Mouse (Mus musculus) CD8-positive naive resting alpha-beta T cell, adult 57 days (primary cell): ENCODE data around the gene Gm10424. TPM values are rescaled to one million over a fixed set of nuclear protein-coding genes. Genes with fewer than 3 reads are reported as not detected.

Experiments
- total RNA-seq: library from RNA; stranded (reverse); gene quantifications from one replicate; pipeline ENCODE4 v1.2.4, GENCODE M21; 2023

Gene Gm10424
- not detected for total RNA-seq

DNA sequence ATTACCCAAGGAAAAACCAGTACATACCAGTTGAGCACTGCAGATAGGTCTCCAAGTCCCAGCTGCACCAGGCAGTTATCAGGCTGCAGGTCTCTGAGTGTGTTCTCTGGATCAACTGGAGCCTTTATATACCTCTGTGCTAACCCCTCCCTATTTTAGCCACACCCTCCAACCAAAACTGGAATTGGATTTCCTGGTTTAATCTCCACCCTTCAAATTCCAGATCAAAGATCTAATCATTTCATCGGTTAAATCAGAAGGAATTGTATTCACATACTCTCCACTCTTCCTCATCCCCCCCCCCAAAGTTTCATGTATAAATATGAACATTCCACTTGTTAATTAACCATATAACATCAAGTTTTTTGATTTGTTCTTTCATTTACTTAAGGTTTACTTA, at the start of gene Gm10424:
Gene Gm10424, minus strand, starts transcription at position 101 of the 400 bp plus-strand sequence.

DNA sequence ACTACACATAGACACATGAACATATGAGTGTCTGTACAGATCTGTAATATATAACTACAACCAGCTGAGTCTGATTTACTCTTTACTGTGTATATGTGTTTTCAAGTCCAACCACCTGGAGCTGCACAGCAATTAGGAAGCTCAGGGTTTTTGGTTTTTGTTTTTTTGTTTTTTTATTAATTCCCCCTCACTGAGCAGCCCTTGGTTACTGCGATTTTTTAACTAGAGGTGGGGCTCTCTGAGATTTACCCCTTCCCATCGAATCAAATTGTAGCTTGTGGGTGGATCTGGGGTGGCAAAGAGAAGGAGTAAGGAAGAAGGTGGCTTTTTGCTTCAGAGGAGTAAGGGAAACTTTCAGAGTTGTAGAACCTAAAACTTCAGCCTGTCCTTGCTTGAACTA, 33.0 kb upstream of the Gm10424 start, which contains the start of gene Gm3259:
Gene Gm3259, plus strand, starts transcription at position 301 of the 400 bp plus-strand sequence.

Other genes with a start within 250 kb of the Gm10424 start
- gene Gm7942, start 165.8 kb downstream of the Gm10424 start, total RNA-seq = not detected
- not detected for gene Gm16513, start 90.1 kb downstream of the Gm10424 start, total RNA-seq
- gene Gm3259, start 33.1 kb upstream of the Gm10424 start, total RNA-seq = not detected
- not detected for gene D5Ertd577e, start 184.0 kb upstream of the Gm10424 start, total RNA-seq
- not detected for gene Gm3286, start 238.0 kb upstream of the Gm10424 start, total RNA-seq